Mouse (Mus musculus): ENCODE results near the gene Erbb4.

DNA sequence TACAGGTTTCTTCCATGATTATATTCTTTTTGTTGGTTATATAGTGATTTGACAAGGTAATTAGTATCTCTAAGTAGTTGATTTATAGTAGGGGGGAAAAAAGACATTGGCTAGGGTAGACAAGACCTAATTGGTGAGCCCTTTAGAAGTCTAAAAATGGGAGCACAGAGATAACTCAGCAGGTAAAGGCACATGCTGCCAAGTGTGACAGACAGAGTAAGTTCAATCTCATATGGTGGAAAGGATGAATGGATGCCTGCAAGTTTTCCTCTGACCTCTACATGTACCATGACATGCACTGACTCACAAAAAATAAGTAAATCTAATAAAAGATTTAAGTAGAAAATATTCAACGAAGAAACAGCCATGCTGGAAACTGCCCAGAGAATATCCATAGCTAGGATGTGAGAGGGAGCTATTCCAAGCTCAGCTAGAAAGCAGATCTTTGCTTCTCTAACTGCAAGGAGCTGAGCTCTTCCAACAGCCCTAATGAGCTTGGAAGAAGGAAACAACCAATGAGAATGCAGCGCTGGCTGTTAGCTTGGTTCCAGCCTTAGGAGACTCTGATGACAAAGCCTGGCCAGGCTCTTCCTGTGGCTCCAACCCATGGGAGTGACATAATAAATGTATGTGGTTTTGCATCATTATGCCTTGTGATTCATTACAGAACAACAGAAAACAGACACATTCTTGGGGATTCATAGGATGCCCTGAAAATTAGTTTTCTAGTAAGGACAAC lies 277.2 kb downstream of the Erbb4 start:
- no peak for TF ChIP-seq POLR2A (IDR thresholded peaks at IDR 0.05; ENCODE audit: insufficient read length, low read depth)
- no peak for TF ChIP-seq SRF (IDR thresholded peaks at IDR 0.05; ENCODE audit: control insufficient read depth, insufficient read length, low read depth)
- no peak for TF ChIP-seq USF1 (IDR thresholded peaks at IDR 0.05; ENCODE audit: low read depth)
- no peak for TF ChIP-seq REST (IDR thresholded peaks at IDR 0.05; ENCODE audit: insufficient read depth, insufficient read length)
- no peak for TF ChIP-seq MAX (IDR thresholded peaks at IDR 0.05; ENCODE audit: low read depth)
- TF ChIP-seq MYOD1 (IDR thresholded peaks at IDR 0.05; ENCODE audit: control insufficient read depth in 1 of 3, insufficient read length in 2 of 3, low read depth in 2 of 3) = no peak
- TF ChIP-seq TCF3 (IDR thresholded peaks at IDR 0.05; ENCODE audit: insufficient read length, low read depth) = no peak
- TF ChIP-seq POLR2AphosphoS2 (IDR thresholded peaks at IDR 0.05; ENCODE audit: insufficient read length, low read depth) = no peak
- TF ChIP-seq E2F4 (IDR thresholded peaks at IDR 0.05; ENCODE audit: insufficient read depth) = no peak
- TF ChIP-seq TCF12 (IDR thresholded peaks at IDR 0.05; ENCODE audit: insufficient read depth, poor library complexity, severe bottlenecking) = no peak
- no peak for TF ChIP-seq CEBPB (IDR thresholded peaks at IDR 0.05; ENCODE audit: insufficient read depth, poor library complexity, severe bottlenecking)
